Comparison of ENCODE assay signal across 8 mouse cellular contexts in genomic region chr14:74946321-74946750, GRCm38 (mm10). TPM values are rescaled to one million over a fixed set of nuclear protein-coding genes. Genes with fewer than 3 reads are reported as not detected.
DNase-seq lines count a peak whose midpoint lies in the region; ATAC-seq and TF ChIP-seq lines count a peak whose summit lies in the region.

No protein-coding gene starts in this region.

- H3K36me3 ChIP-seq in heart, embryonic 12.5 days = no peaks in the 10 kb centered on the region
- peaks cover 13% of the 10 kb centered on the region for H3K36me3 ChIP-seq in erythroblast, embryonic 14.5 days (ENCODE audit: control insufficient read depth)
- H3K36me3 ChIP-seq in midbrain, postnatal 0 days (ENCODE audit: insufficient read depth, low read length) = no peaks in the 10 kb centered on the region

- intact Hi-C loops in heart, postnatal 10 days (cut with DNase I) = loop anchor here (1.0 to 5.0 kb wide), 5 partner anchors 78 to 182 kb away; no protein-coding TSS in a partner anchor

- peak overlapping the region; percentile 93 for H3K4me2 ChIP-seq in heart, embryonic 12.5 days
- H3K4me2 ChIP-seq in midbrain, postnatal 0 days (ENCODE audit: low read depth, low read length, poor library complexity, severe bottlenecking) = peak overlapping the region; percentile 94

- peak; percentile 23; the same call in 1 of the 2 replicates for ATAC-seq in heart, embryonic 12.5 days (ENCODE audit: insufficient number of reproducible peaks, low FRiP score)
- ATAC-seq in midbrain, postnatal 0 days (ENCODE audit: low FRiP score) = no peak; the same call in 1 of the 2 replicates

- no peak for TF ChIP-seq CTCF in midbrain, postnatal 0 days (IDR thresholded peaks at IDR 0.05)

- no peak for DNase-seq in heart, postnatal 10 days
- DNase-seq in ES-CJ7 (ENCODE audit: low read depth, low spot score) = peak; percentile 22
- DNase-seq in kidney, postnatal 36 days = peak; percentile 44 to 54
- peak; percentile 22 for DNase-seq in midbrain, postnatal 0 days (ENCODE audit: low spot score)
- no peak for DNase-seq in right cerebral cortex, postnatal 14 days
- DNase-seq in frontal cortex, postnatal 25 days (ENCODE audit: low spot score in 2 of 2) = no peak

- no peaks in the 10 kb centered on the region for H3K27me3 ChIP-seq in heart, embryonic 12.5 days (replicated peaks)
- H3K27me3 ChIP-seq in erythroblast, embryonic 14.5 days (ENCODE audit: control insufficient read depth) = no peaks in the 10 kb centered on the region
- H3K27me3 ChIP-seq in midbrain, postnatal 0 days (ENCODE audit: insufficient read depth, low read length) = no peaks in the 10 kb centered on the region

- peak overlapping the region; percentile 90 for H3K27ac ChIP-seq in heart, embryonic 12.5 days (ENCODE audit: poor library complexity, severe bottlenecking)
- peak overlapping the region; percentile 95 for H3K27ac ChIP-seq in midbrain, postnatal 0 days (ENCODE audit: low read depth, low read length)

- H3K4me3 ChIP-seq in heart, embryonic 12.5 days = peak overlapping the region; percentile 91
- peak overlapping the region; percentile 91 for H3K4me3 ChIP-seq in erythroblast, embryonic 14.5 days (replicated peaks)
- H3K4me3 ChIP-seq in midbrain, postnatal 0 days (ENCODE audit: low read depth, low read length) = peak overlapping the region; percentile 51

- peak overlapping the region; percentile 93 for H3K9ac ChIP-seq in heart, embryonic 12.5 days
- peak overlapping the region; percentile 95 for H3K9ac ChIP-seq in midbrain, postnatal 0 days (replicated peaks; ENCODE audit: low read length, poor library complexity, severe bottlenecking)

- H3K9me3 ChIP-seq in heart, embryonic 12.5 days (replicated peaks) = no peaks in the 10 kb centered on the region
- no peaks in the 10 kb centered on the region for H3K9me3 ChIP-seq in erythroblast, embryonic 14.5 days (ENCODE audit: control insufficient read depth, low read length)
- no peaks in the 10 kb centered on the region for H3K9me3 ChIP-seq in midbrain, postnatal 0 days (ENCODE audit: low read length)

- H3K4me1 ChIP-seq in heart, embryonic 12.5 days (replicated peaks) = peaks cover 35% of the 10 kb centered on the region
- peaks cover 53% of the 10 kb centered on the region for H3K4me1 ChIP-seq in erythroblast, embryonic 14.5 days (ENCODE audit: control insufficient read depth)
- no peaks in the 10 kb centered on the region; the same call in 1 of the 2 replicates for H3K4me1 ChIP-seq in midbrain, postnatal 0 days (ENCODE audit: insufficient read depth, low read length)

- 6% methylated on average over 13 of the region's 13 CpGs for WGBS in heart, embryonic 12.5 days
- 3% methylated on average over 13 of the region's 13 CpGs for WGBS in midbrain, postnatal 0 days

RNA-seq across cellular contexts. Expression of gene Lrch1, which starts 1.3 kb away (rescaled TPM):
- 16.2 and 16.6 TPM in 2 replicates for polyA plus RNA-seq in heart, embryonic 12.5 days (2016; fragmentation: Nextera tagmentation; extraction: Ambion mirVana)
- 10 to 100 TPM; 19.6 to 20.5 TPM for total RNA-seq in heart, postnatal 10 days (2021)
- 0.31 and 0.51 TPM in 2 replicates for polyA plus RNA-seq in erythroblast, embryonic 14.5 days (2012)
- 21.7 and 22.3 TPM in 2 replicates for total RNA-seq in midbrain, postnatal 0 days (2014; rRNA removed)
- polyA plus RNA-seq in midbrain, postnatal 0 days (2015; fragmentation: Nextera tagmentation; extraction: Ambion mirVana) = 15.7 and 22.4 TPM in 2 replicates

Comparison
In these comparisons a context has a peak if more than half of its experiments do, and no peak if none do; other contexts are left out.
1. DNase-seq: peak in ES-CJ7 (single experiment), kidney, postnatal 36 days (2 of 2) and midbrain, postnatal 0 days (single experiment); none in heart, postnatal 10 days (0 of 2), right cerebral cortex, postnatal 14 days (single experiment) and frontal cortex, postnatal 25 days (0 of 2).
2. RNA of gene Lrch1, which starts 1.3 kb away (polyA plus RNA-seq): 16.2 to 16.6 TPM in heart, embryonic 12.5 days and 15.7 to 22.4 TPM in midbrain, postnatal 0 days; 0.31 to 0.51 TPM in erythroblast, embryonic 14.5 days; every median in the first group is over 10 times any median in the second.
3. Peak in every context shown above with its lines, with median percentiles within 50 percentile points of each other: H3K4me3 ChIP-seq.